Mouse (Mus musculus) spleen, adult 2 months (tissue): ENCODE results near the gene Pbp2. TPM values are rescaled to one million over a fixed set of nuclear protein-coding genes. Genes with fewer than 3 reads are reported as not detected.

Experiments used
- DNase-seq, 2 experiments: peaks; one replicate each; pipeline versions ENCODE4 v3.0.0 to v3.0.0-alpha.2; 2012 to 2021; ENCODE audit warnings: low spot score in 2 of 2, low read depth in 1 of 2
- H3K27ac ChIP-seq: fragments of 200-500 bp; 2 replicates; pipeline ENCODE4 v1.5.1; 2012; ENCODE audit warnings: low read length, inconsistent platforms; ENCODE audit not compliant: insufficient read depth
- H3K27me3 ChIP-seq: fragments of 200-500 bp; 2 replicates; pipeline ENCODE4 v1.6.1; 2012; ENCODE audit warnings: mild to moderate bottlenecking, moderate library complexity, low read length, inconsistent platforms; ENCODE audit not compliant: control insufficient read depth, insufficient read depth
- H3K36me3 ChIP-seq: fragments of 200-500 bp; 2 replicates; pipeline ENCODE4 v1.6.1; 2012; ENCODE audit warnings: mild to moderate bottlenecking, low read length, inconsistent platforms; ENCODE audit not compliant: control insufficient read depth, insufficient read depth
- H3K4me1 ChIP-seq: fragments of 200-500 bp; 2 replicates; pipeline ENCODE4 v1.6.1; 2011; ENCODE audit warnings: inconsistent platforms; ENCODE audit not compliant: control insufficient read depth, insufficient read depth, insufficient read length
- H3K4me3 ChIP-seq: fragments of 200-500 bp; 2 replicates; pipeline ENCODE4 v1.5.1; 2011; ENCODE audit warnings: mild to moderate bottlenecking, inconsistent platforms; ENCODE audit not compliant: insufficient read depth, insufficient read length; ENCODE audit errors: extremely low read depth
- CTCF ChIP-seq: fragments of 200-500 bp; IDR thresholded peaks from 2 replicates; pipeline ENCODE4 v1.5.1; 2011; ENCODE audit warnings: mild to moderate bottlenecking, inconsistent platforms; ENCODE audit not compliant: insufficient read depth, insufficient read length, insufficient replicate concordance; ENCODE audit errors: extremely low read depth
- POLR2A ChIP-seq: fragments of 200-500 bp; IDR thresholded peaks from 2 replicates; pipeline ENCODE4 v1.6.1; 2011; ENCODE audit warnings: low read depth, low read length, inconsistent platforms
- WGBS: fragments of 180-500 bp; shearing (Covaris S2); methylation state at CpG from one replicate; pipeline ENCODE4 v1.1.7; 2018; 5-methylcytosine and 5-hydroxymethylcytosine counted together
- polyA plus RNA-seq: library from polyadenylated mRNA; depleted of rRNA; stranded (reverse); fragments of >200 nt; gene quantifications from 2 replicates; pipeline ENCODE4 v1.2.3, GENCODE M21; 2012

Gene Pbp2
- polyA plus RNA-seq, 1 experiment, result not detected

GRCm38 (mm10) chr6:135273066-135273465 is 37.1 kb downstream of the Pbp2 start:
- Histone ChIP-seq H3K36me3 (no peaks in the 10 kb centered on the region), H3K27me3 (no peaks in the 10 kb centered on the region), H3K4me1 (peaks cover 5% of the 10 kb centered on the region; the same call in 1 of the 2 replicates), H3K27ac (no peak overlapping the region), H3K4me3 (no peak overlapping the region)
- WGBS, result 29% methylated on average over 6 of the region's 6 CpGs
- TF ChIP-seq POLR2A (no peak), CTCF (no peak)
- DNase-seq, result no peak

- 51% methylated on average over 2 of the region's 2 CpGs for WGBS
- TF ChIP-seq CTCF, result no peak
- no peak for TF ChIP-seq POLR2A
- H3K27me3 ChIP-seq, result no peaks in the 10 kb centered on the region
- peaks cover 5% of the 10 kb centered on the region; the same call in 1 of the 2 replicates for H3K4me1 ChIP-seq
- no peak for DNase-seq
- no peaks in the 10 kb centered on the region for H3K36me3 ChIP-seq
- no peak overlapping the region for H3K4me3 ChIP-seq
- no peak overlapping the region for H3K27ac ChIP-seq
Observed at GRCm38 (mm10) chr6:135271761-135272160, 38.4 kb downstream of the Pbp2 start.

- peaks cover 5% of the 10 kb centered on the region; the same call in 1 of the 2 replicates for H3K4me1 ChIP-seq
- no peak for DNase-seq
- no peaks in the 10 kb centered on the region for H3K27me3 ChIP-seq
- 74% methylated on average over 6 of the region's 6 CpGs for WGBS
- H3K36me3 ChIP-seq, result no peaks in the 10 kb centered on the region
- TF ChIP-seq POLR2A (no peak), CTCF (no peak)
- no peak overlapping the region for H3K4me3 ChIP-seq
- no peak overlapping the region for H3K27ac ChIP-seq
Observed at GRCm38 (mm10) chr6:135269626-135270025, 40.6 kb downstream of the Pbp2 start.

GRCm38 (mm10) chr6:135268392-135268791 is 41.8 kb downstream of the Pbp2 start:
- H3K27ac ChIP-seq, result no peak overlapping the region
- DNase-seq, result no peak
- TF ChIP-seq POLR2A (no peak), CTCF (no peak)
- no peaks in the 10 kb centered on the region for H3K36me3 ChIP-seq
- H3K4me1 ChIP-seq, result peaks cover under 1% of the 10 kb centered on the region; the same call in 1 of the 2 replicates
- no peak overlapping the region for H3K4me3 ChIP-seq
- H3K27me3 ChIP-seq, result no peaks in the 10 kb centered on the region

GRCm38 (mm10) chr6:135267221-135267620 is 43.0 kb downstream of the Pbp2 start:
- no peak overlapping the region for H3K27ac ChIP-seq
- no peak for TF ChIP-seq CTCF
- TF ChIP-seq POLR2A, result no peak
- DNase-seq, result no peak
- no peaks in the 10 kb centered on the region for H3K4me1 ChIP-seq
- no peaks in the 10 kb centered on the region for H3K36me3 ChIP-seq
- H3K4me3 ChIP-seq, result no peak overlapping the region
- WGBS, result 32% methylated on average over 3 of the region's 3 CpGs
- no peaks in the 10 kb centered on the region for H3K27me3 ChIP-seq

GRCm38 (mm10) chr6:135266056-135266455 is 44.1 kb downstream of the Pbp2 start:
- Histone ChIP-seq H3K27me3 (no peaks in the 10 kb centered on the region), H3K4me3 (no peak overlapping the region), H3K4me1 (no peaks in the 10 kb centered on the region), H3K36me3 (no peaks in the 10 kb centered on the region), H3K27ac (no peak overlapping the region)
- 92% methylated on average over 1 of the region's 1 CpGs for WGBS
- DNase-seq, result no peak
- TF ChIP-seq POLR2A (no peak), CTCF (no peak)

- TF ChIP-seq POLR2A (no peak), CTCF (no peak)
- Histone ChIP-seq H3K27ac (no peak overlapping the region), H3K4me1 (no peaks in the 10 kb centered on the region), H3K27me3 (no peaks in the 10 kb centered on the region), H3K36me3 (no peaks in the 10 kb centered on the region), H3K4me3 (no peak overlapping the region)
- DNase-seq, result no peak
- WGBS, result 95% methylated on average over 6 of the region's 6 CpGs
Observed at GRCm38 (mm10) chr6:135264136-135264535, 46.1 kb downstream of the Pbp2 start.
